Mouse (Mus musculus): Measurements from ENCODE around the gene Herc4.
A peak's percentile ranks its signal among the peaks of the same experiment; 100 is the strongest.

Herc4 gene

DNA sequence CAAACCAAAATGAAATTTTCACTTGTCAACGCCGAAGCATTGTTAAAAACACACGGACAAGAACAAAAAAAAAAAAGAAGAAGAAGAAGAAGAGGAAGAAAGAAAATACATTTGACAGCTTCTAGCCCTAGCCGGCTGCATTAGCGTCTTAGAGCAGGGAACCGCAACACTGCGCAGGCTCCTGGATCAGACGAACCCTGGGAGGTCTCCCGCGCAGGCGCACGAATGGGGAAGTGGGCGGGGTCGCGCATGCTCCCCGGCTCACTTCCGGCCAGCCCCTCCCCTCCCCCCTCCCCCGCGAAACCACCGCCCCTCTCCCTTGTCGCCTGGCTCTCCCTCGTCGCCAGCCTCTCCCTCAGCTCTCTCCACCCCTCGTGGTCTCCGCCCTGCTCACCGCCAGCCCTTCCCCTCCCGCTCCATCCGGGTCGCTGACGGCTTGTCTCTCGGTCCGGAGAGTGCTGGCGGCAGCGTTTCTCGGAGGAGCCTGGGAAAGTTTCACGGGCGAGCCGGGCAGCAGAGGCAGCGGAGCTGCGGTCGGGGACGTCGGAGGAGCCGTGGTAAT lies at the start of gene Herc4:
Gene Herc4, plus strand, starts transcription at position 318 of the 562 bp plus-strand sequence.
- DNase-seq (ENCODE audit: low read depth, low spot score), result peak; percentile 92

DNA sequence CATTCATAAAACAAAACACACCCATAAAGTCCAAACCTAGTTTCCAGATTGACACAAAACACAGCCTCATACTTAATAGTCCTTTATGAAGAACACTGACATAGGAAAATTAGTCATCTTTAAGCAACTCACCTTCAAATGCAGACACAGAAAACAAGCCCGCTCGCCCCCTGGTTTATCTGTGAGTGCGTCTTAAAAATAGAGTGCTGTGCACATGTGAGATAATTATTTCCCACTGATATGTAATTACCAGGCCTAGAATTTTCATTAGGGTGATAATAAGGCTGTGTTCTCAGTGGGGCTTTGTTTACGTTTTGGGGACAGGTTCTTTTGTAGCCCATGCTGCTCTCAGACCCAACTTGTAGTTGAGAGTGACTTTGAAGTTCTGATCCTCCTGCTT lies 44.6 kb upstream of the Herc4 start:
- no peak for DNase-seq (ENCODE audit: low read depth, low spot score)

DNA sequence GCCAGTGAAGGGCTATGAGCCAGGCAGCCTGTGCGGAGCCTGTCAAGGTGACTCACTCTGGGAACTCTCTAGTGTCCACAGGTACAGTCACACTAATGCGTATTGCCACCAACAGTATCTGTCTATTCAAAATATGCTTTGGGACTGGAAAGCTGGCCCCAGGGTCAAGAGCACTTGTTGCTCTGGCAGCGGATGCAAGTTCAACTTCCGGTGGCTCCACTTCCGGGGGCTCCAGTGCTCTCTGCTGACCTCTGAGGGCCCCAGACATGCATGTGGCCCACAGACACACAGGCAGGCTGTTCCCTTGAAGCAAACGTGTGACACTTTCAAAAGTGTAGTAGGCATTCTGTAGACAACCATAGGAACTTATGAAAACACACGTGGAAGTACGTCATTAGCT lies 42.1 kb upstream of the Herc4 start:
- DNase-seq (ENCODE audit: low read depth, low spot score), result no peak

DNA sequence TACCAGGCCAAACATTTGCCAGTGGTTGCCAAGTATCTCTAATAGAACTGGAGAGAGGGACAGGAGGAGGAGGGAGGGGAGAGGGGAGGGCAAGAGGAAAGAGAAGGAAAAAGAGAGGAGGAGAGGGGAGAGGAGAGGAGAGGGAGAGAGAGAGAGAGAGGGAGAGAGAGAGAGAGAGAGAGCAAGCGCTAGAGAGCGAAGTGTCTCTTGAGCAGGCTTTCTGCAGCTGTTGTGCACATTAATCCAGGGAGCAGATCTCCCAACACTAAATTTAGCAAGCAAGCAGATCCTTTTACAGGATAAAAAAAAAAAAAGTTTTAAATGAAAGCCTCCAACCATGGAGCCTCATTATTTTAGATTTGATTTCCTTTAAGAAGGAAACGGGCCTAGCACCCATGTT lies 40.6 kb upstream of the Herc4 start:
- no peak for DNase-seq (ENCODE audit: low read depth, low spot score)

DNA sequence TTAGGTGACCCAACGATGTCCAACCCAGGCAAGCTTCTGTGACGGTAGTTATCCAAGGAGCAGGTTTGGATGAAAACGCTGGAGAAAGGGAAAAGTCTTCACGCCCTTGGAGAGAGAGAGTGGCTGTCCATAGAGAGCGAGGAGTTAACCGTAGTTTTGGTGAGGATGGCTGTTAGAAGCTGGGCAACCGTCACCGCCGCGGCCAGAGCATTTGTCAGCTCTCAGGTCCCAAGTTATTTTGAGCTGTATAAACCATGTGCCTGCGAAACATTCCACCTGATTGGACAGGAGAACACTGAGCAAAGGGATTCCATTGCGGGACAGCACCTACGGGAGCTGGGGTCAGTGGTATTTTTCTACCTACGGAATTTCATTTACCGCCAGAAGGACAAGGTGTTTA lies 39.9 kb upstream of the Herc4 start, which contains the start of gene Mypn:
Gene Mypn, minus strand, starts transcription at position 225 of the 400 bp plus-strand sequence.
- DNase-seq (ENCODE audit: low read depth, low spot score), result no peak

DNA sequence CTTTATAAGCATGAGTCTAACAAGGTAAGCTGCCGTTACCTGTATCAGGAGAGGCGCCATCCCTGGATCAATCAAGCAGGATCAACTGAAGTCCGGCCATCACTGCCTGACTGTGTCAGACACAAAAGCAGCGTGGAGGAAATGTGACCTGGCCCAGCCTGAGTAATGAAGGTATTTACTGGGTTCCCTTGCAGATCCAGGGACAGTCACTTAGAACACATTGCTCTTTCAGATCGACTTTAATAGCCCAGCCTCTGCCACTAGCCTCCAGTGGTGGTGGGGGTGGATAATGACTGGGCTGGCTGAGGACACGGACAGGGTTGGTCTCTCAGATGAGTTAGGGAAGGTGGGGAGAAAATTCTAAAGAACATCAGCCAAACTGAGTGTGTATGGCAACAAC lies 34.7 kb upstream of the Herc4 start:
- DNase-seq (ENCODE audit: low read depth, low spot score), result no peak

DNA sequence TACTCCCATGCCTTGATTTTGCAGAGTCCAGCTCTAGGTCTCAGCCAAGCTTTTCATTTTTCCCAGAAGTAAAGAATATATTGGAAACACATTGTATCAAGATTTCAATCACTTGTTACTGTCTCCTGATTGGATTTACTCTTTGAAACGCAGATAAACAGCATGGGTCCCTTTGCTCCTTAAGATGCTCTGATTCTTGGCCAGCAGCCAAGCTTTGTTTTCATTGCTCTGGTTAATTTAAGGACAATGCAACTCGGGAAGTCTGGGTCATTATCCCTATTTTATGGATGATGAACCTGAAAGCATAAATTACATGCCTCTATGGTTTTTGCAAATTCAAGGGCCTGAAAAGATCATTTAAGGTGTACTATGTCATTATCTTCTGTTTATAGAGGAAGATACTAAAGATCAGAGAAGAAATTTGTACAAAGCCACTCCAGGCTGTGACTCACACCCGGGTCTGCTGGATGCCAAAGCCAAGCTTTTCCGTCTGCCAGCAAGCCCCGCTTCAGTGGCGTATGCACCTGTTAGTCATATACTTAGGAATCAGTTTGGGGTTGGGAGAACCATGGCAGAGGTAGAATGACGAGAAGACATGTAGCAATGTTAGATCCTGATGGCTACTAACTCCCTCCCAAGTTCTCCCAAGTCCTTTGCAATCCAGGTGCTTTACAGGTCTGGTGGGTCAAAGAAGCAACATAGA lies 22.4 kb upstream of the Herc4 start:
- DNase-seq (ENCODE audit: low read depth, low spot score), result no peak

DNA sequence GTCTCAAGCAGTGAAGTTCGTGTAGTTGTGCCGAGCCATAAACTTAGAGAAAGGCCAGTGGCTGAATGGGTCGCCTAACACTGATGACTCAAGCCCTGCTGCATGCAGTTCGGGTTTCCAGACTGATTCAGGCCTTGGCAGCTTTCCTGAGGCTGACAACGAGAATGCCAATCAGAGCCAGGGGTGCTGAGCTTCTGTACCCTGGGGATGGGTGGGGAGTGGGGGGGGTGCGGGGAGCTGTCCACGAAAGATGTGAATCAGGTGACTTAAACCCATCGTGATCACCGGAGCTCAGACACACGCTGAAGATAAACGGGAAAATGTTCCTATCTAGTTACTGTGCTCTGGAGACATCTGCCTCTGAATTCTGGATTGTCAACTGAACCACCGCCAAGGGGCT lies 19.3 kb upstream of the Herc4 start:
- no peak for DNase-seq (ENCODE audit: low read depth, low spot score)

DNA sequence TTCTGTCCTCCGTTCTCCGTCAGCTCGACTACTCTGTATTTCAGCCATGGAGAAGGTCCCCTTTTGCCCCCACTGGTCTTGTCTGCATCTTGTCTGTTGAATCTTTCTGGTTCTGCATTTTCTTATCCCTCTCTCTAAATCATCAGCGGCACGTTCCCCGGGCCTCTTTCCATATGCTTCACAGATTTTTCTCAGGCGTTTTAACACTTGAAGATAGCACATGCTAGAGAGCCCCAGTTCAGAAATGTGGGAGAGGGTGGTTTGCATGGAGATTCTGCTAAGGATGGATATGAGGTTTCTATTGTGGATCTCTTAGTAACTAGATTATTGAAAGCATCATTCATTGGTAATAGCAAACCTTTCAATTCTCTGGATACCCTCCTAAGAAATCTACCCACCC lies 13.3 kb upstream of the Herc4 start:
- DNase-seq (ENCODE audit: low read depth, low spot score), result no peak

DNA sequence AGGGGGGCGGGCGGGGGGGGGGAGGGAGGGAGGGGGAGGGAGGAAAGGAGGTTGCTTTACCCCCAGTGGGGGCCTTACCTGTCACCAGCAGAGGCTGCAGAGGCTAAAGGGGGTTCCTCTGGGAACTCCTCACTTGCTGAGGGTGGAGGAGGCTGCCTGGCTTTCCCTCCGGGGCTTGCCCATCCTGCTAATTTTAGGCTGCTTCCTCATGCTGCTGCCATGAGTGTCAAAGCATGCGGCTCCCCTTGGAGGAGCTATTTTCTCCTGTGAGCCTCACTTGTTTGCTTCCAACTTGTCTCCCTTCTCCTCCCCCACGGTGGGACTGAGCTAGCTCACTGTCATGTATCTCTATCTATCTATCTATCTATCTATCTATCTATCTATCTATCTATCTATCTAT lies 12.8 kb upstream of the Herc4 start:
- DNase-seq (ENCODE audit: low read depth, low spot score), result no peak

DNA sequence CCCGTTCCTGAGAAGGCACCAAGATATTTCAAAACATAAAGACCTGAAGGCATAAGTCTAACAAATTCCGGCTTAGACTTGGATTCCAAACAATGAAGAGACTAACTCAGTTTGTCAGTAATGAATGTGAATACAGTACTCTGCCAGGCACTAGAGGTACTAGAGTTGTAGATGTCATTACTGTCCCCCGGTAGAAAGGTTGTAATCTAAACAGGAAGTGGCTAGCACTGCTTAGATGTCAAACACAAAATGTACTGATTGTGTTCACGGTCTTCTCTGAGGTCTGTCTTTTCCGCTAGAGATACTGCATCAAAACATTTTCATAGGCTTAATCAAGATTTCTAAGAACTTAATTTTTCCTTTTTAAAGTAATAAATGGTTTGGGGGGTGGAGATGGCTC lies 12.0 kb upstream of the Herc4 start:
- no peak for DNase-seq (ENCODE audit: low read depth, low spot score)

DNA sequence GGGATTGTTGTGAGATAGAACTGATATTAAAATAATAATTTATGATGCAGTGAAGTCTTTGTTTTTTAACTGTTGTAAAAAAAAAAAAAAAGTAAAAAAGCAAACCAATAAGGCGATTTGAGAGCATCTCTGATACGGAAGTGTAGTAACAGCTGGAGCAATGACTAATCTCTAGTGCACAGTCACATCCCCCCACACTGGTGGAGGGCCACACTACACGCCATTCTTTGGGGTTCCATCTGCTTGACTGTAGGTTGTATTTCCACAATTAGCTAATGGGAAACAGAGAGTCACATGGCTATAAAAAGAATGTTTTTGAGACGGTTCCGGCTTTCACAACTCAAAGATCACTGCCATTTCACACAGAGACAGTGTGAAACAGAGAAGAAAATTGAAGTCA lies 9.5 kb upstream of the Herc4 start:
- no peak for DNase-seq (ENCODE audit: low read depth, low spot score)

DNA sequence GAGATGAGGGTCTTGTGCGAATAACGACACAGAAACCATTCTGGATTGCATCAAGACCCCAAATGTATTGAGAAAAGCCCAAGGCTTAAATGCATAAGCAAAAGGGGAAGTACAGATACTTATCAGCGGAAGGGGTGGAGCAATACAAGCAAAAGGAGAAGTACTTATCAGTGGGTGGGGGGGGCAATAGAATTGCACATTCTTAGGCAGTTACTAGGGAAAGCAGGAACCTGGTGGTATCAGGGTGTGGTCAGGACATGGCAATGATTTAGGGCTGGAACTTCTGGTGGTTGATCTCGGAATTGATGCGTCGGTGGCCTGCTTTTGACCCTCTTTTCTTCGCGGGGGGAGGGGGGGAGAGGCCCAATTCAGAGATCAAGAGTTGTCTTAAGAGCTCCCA lies 7.7 kb upstream of the Herc4 start:
- no peak for DNase-seq (ENCODE audit: low read depth, low spot score)

DNA sequence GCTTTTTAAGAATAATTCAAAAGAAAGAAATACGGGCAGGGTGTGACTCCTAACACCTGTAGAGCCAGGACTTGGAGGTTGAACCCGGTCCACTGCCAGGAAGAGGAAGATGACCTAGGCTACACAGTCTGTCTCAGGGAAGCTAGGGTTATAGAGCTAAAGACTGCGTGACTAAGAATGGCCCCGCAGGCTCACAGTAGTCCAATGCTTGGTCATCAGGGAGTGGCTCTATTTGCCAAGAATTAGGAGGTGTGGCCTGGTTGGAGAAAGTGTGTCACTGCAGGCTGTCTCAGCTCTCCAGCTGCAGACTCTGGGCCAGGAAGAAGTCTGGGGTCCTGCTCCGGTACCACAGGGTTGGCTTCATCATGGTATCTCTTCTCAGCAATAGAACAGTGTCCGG lies 6.9 kb upstream of the Herc4 start:
- DNase-seq (ENCODE audit: low read depth, low spot score), result no peak

DNA sequence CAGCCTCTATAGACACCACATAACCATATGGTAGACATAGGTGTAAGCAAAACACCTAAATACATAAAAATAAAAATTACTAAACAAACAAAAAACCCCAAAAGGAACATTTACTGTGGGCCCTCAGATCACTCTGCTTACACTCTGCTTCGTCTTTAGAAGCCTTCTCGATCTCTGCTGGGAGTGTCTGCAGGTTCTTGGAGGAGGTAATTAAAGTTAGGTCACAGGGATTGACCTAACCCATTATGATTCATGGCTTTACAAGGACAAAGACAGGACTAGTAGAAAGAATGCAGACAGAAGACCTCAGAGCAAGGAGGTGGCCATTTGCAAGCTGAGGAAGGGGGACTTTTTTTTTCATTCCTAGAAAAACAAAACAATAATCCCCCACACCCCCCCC lies 6.4 kb upstream of the Herc4 start:
- no peak for DNase-seq (ENCODE audit: low read depth, low spot score)

DNA sequence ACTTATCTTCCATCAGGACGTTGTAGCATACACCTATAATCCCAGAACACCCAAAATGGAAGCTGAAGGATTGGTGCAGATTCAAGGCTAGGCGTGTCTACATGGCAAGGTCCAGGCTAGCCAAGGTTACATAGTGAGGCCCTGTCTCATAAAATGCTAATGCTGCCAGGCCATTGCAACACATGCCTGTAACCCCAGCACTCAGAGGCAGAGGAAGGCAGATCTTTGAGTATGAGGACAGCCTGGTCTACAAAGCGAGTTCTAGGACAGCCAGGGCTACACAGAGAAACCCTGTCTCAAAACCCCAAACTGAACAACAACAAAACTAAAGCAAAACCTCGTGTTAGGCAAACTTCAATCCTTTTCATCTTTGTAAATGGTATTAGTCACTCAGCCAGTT lies 5.5 kb upstream of the Herc4 start:
- no peak for DNase-seq (ENCODE audit: low read depth, low spot score)

DNA sequence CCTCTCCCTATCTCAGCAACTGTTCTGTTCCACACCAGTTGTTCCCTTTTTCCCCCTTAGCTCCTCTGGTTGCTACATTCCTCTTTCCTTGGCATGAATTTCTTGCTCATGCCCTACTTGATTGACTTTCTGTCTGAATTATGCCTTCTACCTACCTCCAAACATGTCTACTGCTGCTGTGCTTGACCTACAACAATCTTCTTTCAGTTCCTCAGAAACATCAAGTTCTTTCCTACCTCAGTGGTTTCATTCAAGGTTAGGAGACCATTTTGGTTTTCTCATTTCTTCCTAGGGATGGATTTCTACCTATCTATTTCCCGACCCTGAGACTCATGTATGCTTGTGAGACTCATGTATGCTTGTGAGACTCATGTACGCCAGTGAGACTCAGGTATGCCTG lies 3.8 kb upstream of the Herc4 start:
- DNase-seq (ENCODE audit: low read depth, low spot score), result no peak

DNA sequence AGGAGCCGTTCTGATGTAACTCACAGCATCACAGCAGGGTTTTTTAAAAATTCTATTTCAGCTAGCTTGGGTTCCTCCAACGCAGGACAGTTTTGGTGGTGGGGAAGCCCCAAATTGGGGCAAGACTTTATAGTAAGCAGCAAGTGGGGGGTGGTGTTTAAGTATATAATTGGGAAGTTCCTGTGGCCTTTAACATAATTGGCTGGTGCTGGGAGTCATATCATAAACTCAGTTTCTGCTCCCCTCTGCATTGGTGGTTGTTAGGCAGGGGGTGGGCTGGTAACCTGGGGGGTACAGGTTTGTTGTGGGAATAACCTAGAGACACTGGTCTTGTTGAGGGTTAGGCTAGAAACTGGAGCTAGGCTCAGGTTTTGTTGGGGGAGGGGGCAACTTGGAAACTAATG lies 2.7 kb upstream of the Herc4 start:
- no peak for DNase-seq (ENCODE audit: low read depth, low spot score)

DNA sequence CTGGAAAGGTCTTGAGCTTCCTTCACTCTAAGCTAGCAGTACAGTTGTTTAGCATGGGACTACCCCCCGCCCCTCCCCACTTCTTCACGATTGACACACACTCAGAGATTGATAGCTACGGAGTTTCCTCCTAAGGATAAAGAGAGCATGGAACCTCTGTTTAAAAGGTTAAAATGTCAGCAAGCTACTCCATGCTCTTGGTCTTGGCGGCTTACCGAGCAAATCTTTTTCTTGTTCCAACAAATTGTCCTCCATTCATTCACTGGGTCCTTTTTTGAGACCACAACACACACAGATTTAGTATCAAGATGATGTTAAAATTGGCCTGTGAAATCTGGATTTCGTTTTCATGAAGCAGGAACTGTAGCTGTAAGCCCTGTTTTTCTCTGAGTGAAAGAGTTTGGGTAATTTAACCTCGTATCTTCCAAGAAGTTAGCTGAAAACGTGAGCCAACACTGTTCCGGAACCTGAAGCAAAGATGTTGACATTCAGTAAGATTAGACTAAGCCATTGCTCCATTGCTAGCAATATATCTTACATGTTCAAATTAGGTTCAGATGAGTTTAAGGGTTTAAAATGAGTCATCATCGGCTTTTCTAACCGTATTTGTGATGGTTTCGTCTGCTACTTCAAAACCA lies 693 bp upstream of the Herc4 start:
- DNase-seq (ENCODE audit: low read depth, low spot score), result no peak

DNA sequence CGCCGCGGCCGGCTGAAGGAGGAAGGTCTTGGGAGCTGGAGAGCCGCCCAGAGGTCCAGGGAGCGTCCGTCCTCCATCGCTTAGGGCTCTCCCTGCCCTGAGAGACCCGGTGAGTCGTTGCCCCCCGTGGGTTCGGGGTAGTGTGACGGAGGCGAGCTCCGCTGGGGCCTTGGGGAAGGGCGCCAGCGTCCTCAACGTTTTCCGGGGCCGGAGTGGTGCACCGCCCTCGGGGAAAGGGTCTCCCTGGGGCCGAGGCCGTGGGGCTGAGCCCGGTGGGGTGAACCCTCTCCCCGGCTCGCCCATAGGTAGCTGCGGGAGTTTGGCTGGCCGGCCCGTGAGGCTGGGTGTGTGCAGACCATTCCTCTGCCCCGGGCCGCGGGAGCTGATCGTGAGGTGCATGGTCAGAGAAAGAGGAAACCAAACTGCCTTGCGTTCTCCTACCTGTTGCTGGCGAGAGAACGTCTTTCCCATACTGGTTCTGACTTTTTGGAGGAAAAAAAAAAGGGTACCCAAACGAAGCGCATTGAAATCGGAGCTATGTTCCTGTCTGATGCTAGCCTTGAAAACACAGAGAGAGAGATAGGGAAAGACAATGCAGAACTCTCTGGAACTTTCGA lies 553 bp downstream of the Herc4 start:
- DNase-seq (ENCODE audit: low read depth, low spot score), result no peak

DNA sequence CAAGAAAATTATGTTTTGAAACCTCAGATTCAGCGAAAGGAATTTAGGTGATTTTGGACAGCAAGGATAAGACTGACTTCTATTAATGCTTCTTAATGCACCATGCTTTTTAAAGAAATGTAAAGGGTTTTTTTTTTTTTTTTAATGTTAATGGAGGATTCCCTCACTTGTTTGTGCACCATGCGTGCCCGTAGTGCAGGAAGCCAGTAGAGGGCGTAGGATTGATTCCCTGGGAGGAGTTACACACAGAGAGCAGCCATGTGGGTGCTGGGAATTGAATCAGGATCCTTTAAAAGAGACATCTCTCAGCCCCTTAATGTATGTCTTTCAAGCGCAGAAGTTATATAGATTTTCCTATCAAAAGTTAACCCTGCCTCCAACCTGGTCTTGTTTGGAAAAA lies 1.1 kb downstream of the Herc4 start:
- DNase-seq (ENCODE audit: low read depth, low spot score), result no peak

DNA sequence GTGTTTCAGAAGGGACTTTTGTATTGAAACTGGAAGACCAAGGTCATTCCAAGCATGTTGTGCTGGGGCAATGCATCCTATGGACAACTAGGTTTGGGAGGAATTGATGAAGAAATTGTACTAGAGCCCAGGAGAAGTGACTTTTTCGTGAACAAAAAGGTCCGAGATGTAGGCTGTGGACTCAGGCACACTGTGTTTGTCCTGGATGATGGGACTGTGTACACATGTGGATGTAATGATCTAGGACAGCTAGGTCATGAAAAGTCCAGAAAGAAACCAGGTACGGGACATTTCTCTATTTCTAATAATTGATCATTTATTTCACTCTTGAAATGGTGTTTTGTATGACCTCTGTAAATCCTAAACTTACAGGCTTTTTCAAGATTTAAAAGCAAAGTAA lies 2.2 kb downstream of the Herc4 start:
- no peak for DNase-seq (ENCODE audit: low read depth, low spot score)

DNA sequence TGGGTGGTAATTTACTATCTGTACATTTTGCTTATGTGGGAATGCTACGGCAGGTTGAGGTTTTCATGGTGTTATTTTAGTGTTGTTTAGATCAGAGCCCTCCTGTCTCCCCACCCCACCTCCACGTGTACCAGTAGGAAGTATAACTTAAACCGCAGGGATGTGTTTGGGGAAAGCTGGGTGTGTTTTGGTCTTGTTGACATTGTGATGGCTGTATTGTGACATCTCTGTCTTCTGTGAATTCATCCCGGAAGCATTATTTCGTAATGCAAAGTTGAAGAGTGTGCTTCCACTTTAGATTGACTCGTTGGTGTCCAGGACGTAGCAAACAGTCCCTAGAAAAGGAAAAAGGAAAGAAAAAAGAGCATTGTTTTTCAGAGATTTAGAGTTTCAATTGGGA lies 3.8 kb downstream of the Herc4 start:
- DNase-seq (ENCODE audit: low read depth, low spot score), result no peak
